Mouse (Mus musculus) T-cell, adult 2 months (primary cell): ENCODE results near the gene Nol10.

Experiments used
- DNase-seq: peaks from one replicate; pipeline ENCODE4 v3.0.0; 2022; ENCODE audit warnings: low spot score

Nol10 gene

DNA sequence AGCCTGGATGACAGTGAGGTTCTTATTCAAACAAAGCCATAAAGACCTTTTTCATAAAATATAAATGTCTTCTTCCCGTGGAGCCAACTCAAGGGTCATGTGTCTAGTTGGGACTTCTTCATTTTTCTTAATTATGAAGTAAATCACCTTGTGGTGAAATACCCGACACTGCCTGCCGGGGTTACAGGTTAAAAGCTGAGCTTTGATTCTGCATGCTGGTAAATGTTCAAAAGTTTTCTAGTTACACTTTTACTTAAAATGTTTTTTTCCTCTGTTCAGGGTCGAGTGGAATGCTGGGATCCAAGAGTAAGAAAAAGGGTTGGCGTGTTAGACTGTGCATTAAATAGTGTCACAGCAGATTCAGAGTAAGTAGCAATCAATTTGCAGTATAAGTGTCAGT, 14.1 kb downstream of the Nol10 start:
- DNase-seq = no peak

DNA sequence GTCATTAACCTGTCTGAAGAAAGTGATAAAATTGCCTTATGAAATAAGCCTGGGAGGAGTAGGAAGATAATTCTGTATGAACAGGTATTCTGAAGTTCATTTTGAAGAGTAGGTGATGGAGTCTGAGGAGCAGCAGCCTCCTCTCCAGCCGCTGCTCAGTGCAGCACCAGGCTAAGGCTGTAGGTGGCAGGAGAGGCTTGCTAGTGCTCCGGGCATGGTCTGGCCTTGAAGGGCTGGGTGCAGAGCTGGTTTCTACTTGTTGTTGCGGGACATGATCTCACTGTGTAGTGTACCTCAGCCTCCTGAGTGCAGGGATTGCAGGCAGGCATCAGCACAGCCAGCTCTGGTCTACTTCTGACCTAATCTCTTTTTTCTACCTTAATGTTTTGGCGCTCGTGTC, 18.7 kb downstream of the Nol10 start:
- DNase-seq = peak; percentile 46

DNA sequence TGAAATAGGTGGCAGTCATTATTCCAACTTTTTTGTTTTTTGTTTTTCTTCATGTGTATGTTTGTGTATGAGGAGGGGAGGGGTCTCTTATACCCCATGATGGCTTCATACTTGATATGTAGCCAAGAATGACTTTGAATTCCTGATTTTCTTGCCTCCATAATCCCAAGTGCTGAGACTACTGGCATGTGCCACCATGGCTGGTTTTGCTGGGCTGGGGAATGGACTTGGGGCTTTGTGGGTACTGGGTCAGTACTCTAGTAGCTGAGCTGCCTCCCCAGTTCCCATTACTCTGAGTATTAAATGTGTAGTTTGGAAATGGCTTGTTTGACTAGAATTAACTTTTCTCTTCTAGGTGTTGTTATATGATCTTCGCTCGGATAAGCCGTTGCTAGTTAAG, 20.9 kb downstream of the Nol10 start:
- no peak for DNase-seq

DNA sequence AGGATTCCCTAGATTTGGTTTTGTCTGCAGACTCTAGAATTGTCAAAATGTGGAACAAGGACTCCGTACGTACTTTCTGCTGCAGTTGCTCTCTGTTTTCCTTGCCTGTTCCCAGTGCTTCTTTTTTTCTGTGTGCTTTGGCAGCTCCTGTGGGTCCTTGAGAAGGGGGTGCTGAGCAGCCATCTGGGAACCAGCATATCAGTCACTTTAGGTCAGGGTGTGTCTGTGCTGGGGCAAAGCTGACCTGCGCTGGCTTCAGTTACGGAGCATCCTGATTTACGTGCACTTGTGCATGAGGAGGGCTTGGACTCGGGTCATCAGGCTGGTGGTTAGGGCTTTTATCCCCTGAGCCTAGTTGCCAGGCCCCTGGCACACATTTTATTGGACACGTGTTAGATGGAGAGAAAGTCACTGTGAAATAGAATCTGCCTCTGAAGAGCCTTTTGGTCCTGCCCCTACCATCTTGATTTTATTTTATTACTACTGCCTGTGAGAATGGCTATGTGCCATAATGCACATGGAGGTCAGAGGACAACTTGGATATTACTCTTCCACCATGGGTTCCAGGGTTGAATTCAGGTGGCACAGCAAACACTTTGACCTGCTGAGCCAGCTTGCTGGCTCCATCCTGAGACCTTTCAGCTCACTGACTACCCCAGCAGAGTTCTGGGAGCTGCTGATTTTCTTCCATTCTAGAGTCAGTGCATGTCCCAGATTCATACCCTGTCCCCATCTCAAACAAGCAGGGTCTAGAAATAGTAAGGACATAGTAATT, 21.5 kb downstream of the Nol10 start:
- no peak for DNase-seq

DNA sequence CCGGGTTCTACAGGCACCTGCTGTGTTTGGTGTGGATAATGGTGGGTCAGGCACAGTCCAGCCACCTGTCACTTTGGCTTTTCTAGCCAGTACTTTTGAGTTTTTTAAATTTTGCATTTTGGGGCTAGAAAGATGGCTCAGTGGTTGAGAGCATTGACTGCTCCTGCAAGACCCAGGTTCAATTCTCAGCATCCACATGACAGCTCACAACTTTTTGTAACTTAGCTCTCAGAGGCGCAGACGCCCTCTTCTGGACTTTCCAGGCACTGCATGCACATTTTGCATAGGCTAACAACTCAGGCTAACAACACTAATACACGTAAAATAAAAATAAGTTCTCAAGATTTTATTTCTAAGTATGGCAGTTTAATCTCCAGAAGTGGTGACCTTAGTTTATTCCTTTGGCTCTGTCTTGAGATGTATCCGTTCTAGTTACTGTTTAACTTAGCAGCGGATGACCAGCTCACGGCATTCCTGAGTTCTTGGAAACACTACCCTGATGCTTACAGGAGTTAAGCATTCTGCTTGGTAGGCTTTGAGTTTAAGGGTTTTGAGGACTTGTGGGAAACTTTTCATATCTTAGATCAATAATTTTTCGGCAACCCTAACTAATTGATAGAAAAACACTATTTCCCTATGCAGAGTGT, 23.5 kb downstream of the Nol10 start:
- no peak for DNase-seq

DNA sequence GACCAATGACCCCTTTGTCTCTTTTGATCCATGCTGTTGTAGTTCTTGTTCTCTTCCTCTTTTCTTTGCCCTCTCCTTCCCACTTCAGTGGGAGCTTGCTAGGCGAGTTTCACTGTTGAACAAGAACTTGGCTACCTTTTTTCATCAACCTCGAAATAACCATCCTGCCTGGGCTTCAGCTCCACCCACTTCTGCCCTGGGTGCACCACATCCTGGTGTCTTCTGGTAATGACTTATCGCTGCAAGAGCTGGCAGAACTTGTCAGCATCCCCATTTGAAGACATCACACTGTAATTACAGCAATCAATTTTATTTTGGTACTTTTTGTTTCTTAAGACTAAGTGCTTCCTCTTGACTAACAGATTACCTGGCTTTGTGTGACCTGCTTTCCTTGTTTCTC, 24.4 kb downstream of the Nol10 start:
- DNase-seq = peak; percentile 54

DNA sequence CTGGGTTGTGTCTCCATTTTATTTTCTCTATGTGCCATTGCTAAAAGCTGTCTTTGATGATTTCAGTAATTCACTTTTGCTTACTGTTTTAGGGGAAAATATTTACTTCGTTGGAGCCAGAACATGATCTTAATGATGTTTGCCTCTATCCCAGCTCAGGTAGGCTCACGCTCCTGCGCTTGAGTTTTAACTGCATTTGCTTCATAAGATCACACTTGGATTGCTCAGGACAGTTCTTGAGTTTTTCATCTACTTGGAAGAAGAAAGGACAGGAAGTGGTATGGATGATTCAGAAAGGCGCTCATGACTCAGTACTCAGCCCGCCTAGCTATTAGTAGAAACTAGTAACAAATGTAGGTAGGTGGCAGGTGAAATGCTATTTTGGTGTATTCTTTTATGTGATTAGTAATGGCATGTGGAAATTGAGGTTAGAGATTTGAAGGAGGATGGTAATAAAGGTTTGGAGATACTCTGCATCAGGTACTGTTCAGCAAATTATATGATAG, 25.3 kb downstream of the Nol10 start:
- peak; percentile 33 for DNase-seq

DNA sequence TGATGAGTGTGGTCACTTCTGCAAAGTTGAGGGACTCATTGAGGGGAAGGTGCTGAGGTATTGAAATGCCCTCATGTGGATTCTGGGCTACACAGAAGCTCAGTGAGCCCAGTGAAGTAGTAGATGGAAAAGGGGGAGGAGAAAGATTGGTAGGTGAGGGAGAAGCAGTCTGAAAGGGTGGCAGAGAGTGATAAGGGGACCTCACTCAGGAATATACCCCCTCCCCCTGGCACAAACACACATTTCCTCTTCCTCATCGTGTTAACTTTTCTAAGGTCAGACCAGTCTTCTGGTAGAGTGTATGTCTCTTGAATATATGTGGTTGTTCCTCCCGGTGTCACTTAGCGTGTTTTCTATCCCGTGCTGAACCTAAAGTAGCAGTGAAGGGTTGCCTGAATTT, 27.0 kb downstream of the Nol10 start:
- DNase-seq = no peak

DNA sequence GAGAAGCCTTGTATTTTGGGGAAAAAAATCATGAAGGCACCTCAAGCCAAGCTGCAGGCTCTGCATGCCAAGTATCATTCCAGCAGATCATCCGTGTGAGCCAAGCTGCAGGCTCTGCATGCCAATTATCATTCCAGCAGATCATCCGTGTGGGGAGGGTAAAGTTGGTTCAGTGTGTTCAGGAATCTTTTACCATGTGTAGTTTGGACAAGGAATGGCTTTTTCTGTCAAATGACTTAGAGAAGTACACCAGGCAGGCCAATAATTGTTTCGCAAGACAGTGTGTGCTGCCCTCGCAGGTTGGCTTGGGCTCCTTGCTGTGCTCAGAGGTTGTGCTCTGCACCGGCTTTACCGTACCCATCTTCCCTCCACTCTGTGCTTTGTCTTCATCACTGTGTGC, 28.3 kb downstream of the Nol10 start:
- DNase-seq = no peak

DNA sequence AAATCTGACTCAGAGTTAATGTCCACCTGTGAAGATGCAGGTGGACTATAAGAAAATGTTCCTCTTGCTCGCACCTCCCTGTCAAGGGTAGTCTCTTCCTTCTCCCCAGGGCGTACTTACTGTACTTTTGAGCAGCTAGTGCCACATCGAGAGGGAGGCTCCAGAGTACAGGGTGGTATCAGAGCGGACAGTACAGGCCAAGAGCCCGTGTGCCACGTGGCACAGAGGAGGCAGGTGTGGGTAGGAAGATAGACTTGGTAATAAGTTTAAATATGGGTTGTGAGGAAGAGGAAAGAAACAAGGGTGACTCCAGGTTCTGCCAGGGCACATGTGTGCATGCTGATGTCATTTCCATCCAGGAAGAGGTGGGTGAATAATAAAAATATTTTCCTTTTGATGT, 32.7 kb downstream of the Nol10 start:
- no peak for DNase-seq

DNA sequence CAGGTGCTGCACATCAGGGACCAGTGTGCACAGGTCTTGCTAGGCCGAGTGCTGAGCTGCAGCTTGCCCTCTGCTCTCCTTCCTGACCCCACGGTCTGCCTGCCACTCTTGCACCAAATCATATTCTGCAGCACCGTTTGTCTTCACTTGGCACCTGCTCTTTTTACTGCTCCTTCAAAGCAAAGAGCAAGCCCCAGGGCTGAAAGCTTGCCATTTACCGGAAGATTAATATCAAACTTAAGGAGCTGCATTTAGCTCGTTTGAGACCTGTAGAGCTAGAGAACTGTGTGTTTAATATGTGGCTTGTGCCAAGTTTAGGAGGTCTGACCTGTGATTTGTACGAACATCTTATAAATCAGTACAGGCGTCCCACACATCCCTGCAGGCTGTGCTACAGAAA, 34.5 kb downstream of the Nol10 start:
- DNase-seq = no peak

DNA sequence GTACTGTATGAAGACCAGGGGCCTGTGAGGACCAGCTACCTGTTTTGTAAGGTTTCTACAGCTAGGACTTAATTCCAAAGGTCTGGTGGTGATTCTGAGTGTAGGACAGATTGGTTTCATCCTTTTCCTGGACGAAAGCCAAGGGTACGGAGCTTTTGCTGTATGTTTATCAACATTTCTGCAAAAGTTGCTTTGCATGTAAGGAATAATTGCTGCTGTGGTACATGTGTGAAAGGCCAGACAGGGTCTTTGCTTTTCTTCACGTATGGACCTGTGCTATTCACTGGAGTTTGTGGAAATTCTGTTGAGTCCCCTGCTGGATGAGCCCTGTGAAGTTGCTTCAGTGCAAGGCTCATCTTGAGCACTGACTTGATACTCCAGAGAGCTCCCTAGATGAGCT, 38.6 kb downstream of the Nol10 start:
- DNase-seq = no peak

DNA sequence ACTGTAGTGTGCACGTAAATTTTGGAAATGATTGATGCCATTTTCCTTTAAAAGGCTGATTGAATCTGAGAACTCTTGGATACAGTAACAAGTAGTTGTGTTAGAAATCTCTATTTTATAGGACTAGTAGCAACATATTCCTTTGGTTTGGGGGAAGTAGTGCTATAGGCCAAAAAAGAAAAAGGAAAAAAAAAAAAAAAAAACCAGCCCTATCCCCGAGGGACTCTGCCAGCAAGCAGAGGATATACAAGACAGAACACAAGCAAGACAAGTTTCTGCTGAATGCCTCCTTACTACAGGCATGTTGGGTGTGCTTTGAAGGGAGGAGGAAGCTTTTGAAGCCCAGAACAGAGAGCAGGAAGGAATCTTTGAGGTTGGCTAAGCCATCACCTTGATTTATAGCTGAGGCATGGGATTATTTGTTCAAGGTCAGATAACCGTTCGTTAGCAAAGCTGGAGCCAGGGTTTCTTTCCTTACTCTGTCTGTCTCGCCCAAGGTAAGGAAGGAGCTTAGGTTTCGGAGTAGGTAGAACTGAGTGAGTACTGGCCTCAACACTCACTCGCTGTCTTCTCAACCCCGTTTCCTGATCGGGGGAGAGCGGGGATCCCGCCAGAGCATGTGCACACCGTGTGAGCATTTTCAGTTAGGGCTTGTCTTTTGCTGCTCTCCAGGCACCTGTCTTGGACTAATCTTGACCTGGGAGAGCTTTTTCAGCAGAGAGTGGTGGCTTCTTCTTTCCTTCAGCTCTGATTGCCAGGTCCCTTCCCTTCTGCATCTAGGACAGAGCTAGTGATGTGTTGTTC, 39.3 kb downstream of the Nol10 start:
- no peak for DNase-seq

DNA sequence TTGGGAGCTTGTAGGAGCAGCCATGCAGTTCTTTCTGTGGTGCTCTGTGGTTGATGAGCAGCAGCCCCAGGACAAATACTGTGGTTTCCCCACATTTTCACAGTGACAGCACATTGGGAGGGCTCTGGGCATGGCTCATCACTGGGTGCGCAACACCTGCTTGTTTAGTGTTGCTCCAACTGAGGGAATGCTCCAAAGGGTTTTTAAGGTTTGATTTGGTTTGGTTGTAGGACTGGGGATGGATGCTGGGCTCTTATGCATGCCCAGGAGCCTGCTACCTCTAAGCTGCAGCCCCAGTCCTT, 39.8 kb downstream of the Nol10 start:
- no peak for DNase-seq

DNA sequence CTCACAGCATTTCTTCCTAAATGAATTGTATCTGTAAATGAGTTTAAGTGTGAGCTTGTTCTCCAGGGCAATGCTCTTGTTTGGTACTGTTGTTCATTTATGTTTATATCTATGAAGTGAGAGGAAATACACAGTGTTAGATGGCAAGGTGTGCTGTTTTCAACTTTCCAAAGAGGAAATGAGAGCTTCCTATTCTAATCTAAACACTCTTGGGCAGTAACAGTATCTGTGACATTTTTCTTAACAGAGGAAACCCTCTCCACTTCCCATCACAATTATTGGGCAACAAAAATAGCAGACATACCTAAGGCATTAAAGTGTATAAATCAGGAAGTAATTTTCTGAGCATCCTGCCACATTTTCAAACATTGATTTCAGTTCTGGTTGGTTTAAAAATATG, 41.8 kb downstream of the Nol10 start:
- no peak for DNase-seq

DNA sequence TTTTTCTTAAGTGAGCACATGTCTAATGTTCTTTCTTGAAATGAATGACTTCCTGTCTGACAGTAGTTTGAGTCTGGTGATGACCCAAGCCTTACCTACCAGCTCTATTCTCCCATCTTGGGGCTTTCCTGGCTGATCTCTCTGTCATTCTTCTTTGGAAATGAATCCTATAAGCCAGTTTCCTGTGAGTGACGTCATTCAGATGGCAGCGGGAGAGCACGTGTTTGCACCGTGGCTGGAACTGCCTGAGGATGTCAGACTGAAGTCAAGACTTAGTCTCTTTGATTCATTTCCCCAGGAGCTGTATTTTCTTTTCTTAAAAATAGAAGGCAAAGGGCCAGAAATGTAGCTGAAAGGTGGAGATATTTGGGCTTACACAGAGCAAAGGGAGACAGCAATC, 42.3 kb downstream of the Nol10 start:
- no peak for DNase-seq

DNA sequence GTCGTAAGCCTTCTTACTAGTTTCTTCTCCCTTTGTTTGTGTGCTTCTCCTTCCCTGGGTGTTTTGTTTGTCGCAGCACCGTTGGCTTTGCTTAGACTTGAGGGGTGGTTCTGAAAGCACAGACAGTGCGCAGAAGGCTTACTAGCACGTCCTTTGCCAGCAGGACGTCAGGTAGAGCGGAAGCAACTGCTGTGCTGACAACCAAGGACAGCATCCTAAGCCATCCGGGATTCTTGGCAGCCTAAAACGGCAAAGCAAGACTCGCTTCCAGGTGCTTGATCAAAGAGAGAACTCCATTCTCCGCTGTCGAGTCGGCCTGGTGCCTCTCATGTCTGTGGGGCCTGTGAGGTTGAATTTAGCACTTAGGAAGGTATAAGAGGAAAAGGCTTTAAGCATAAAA, 44.9 kb downstream of the Nol10 start:
- no peak for DNase-seq

DNA sequence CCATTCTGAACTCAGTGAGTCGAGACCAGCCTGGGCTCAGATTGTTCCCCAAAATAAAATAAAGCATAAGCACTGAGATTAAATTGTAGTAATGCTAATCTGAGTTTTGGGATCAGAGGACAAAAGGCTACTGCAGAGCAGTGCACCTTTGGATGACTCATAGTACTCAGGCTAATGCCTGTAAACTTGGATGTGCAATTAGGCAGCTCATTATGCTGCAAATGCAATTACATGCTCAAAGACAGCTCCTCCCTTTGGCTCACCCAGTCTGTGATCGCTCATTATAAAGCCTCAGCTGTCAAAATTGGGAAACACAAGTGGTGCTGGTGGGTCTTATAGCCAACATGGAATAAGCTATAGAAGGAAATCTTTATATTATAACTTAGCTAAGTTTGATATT, 48.9 kb downstream of the Nol10 start:
- DNase-seq = no peak

DNA sequence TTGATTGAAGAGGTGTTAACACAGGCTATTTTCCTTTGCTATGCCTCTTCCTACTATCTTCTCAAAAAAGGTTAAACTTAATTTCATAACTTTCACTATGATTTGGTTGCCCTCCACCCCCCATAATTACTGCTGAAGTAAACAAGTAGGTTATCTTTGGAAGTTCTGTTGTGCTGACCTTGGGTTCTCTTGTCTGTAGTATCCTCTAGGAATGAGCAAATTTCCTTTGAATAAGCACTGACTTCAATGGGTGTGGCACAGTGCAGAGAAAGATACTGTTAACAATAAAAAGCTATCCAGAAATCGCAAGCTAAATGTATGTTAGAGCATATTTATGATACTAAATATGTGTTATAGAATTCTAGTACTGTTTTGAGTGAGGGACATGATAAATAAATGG, 53.2 kb downstream of the Nol10 start:
- no peak for DNase-seq

DNA sequence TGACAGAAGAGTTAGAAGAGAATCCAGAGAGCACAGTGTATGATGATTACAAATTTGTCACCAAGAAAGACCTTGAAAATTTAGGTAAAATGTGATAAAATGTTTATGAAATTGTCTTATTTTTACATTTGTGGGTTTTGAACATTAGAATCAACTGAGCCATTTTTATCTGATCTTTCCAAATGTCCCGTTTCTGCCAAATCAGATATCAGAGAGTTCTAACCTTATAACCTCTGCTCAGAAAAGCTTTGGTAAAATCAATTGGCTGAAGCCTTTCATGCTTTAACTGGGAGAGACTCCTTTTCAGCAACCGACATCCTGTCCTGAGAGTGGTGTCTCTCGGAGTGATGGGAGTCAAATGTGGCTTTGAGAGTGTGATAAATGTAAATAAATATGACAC, 53.9 kb downstream of the Nol10 start:
- DNase-seq = no peak

DNA sequence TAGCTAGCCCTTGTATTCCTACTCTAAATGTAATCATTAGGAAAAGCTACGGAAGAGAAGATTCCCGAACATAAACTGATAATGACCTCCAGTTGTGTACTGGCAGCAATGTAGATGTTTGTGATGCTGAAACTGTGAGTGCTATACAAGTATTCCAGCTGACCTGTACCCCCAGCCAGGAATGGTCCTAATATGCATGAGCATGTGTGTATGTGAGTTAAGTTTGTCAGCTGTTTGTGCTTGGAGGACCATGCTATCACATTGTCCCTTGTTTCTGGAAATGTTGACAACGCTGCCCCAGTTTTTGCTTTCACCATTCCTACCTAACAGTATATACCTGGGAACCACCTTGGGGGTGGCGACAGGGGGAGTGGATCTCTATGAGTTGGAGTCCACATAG, 55.7 kb downstream of the Nol10 start:
- no peak for DNase-seq

DNA sequence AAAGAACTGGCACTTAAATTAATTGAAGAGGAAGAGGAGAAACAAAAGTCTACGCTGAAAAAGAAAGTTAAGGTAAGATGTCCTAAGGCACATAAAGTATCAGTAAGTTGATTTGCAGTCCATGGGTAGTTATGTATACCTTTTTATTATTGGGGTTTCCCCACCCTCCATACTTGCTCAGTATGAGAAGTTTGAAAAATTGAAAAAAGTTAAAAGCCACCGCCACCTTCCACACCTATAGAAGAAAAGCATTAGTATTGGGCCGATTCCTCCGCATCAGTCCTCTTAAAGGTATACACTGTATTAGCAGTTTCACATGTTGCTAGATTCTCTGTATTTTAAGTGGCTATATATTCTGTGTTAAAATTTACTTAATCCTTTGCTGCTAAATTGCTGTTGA, 58.6 kb downstream of the Nol10 start:
- no peak for DNase-seq

DNA sequence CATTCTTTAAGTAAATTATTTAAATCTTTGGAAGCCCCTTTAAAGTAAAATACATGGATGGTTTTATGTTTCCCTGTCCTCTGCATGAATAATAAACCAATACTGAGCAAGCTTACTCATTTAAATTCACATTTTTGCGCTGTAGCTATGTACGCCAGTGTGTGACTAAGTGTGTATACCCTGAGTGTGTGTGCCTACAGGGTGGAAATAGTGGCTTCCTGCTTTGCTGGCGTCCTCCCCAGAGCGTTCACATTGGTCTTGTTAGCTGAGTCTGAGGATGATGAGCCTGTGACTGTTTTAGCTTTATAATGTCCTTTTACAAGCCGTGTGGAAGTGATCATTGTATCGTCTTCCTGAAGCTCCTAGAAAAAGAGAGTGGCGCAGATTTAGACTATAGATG, 60.1 kb downstream of the Nol10 start:
- no peak for DNase-seq
